Mouse (Mus musculus) c-Kit-negative CD71-positive TER-119-positive erythroid progenitor cells, embryonic 14.5 days (primary cell): ENCODE measurements around the gene Cpxm1.

Source experiments
- DNase-seq: peaks from one replicate; pipeline ENCODE4 v3.0.0-alpha.2; 2013; ENCODE audit warnings: low read depth, low spot score

Gene Cpxm1

DNA sequence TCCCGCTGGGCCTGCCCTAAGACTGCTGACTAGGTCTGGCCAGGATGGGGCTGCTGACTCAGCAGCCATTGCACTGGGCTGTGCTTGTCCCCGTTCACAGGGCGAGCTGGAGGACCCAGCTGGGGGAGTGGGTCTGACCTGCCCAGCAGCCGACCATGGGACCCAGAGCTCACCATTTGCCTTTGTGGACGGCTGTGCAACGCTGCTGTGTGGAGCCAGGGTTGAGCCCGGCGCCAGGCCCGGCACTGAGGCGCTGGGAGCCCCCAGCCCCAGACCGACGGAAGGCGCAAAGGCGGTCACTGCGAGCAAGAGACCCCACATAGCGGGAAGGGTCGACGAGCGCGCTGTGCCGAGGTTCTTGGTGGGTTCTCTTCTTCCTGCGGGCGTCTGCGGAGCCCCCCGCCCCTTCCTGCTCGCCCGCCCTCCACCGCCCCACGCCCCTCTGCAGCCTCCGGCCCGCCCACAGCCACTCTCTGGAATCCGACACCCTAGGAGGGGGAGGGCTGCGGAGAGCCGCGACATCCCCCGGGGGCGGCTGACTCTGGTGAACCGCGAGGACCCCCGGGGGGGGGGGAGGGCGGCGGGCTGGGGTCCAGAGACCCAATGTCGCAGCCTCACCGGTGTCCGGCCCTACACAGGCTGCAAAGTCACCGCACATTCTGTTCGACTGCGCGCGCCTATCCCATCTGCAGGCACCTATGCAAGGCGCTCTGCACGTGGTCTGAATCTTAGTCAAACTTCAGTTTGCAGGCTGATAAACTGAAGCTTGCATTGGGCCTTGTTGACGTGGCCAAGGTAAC, at the start of gene Cpxm1:
Gene Cpxm1, minus strand, starts transcription at position 389 of the 800 bp plus-strand sequence.
- no peak for DNase-seq

DNA sequence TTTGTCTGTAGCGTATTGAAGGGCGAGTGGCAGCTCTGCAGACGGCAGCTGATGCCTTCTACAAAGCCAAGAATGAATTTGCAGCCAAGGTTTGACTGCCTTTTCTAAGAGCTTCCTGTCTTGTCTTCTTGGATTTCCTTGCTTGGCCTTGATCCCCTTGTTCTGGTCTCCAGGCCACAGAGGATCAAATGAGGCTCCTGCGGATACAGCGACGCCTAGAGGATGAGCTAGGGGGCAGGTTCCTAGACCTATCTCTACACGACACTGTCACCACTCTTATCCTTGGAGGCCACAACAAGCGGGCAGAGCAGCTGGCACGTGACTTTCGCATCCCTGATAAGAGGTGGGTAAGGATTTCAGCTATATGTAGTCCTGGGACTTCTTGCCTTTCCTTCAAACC, 44.8 kb upstream of the Cpxm1 start:
- DNase-seq: no peak

DNA sequence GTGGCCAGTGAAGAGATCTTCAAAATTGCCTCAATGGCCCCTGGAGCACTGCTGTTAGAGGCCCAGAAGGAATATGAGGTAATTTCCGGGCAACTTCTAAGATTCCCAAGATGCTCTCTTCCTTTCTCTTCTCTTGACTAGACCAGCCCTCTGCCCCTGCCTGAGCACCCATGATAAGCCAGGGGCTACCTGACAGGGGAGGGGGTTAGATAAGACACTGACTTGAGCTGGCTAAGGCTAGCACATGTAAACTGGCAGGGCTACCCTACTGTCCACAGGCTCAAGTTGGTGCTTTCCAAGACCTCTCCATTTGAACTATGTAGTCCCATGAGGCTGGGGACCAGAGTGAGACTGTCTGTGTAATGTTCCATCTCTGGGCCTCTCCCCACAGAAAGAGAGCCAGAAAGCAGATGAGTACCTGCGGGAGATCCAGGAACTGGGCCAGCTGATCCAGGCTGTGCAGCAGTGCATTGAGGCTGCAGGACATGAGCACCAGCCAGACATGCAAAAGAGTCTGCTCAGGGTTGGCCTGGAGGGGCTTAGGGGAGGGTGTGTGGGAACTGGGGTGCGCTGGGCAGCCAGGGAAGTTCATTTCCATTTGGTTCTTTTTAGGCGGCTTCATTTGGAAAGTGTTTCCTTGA, 42.6 kb upstream of the Cpxm1 start:
- no peak for DNase-seq

DNA sequence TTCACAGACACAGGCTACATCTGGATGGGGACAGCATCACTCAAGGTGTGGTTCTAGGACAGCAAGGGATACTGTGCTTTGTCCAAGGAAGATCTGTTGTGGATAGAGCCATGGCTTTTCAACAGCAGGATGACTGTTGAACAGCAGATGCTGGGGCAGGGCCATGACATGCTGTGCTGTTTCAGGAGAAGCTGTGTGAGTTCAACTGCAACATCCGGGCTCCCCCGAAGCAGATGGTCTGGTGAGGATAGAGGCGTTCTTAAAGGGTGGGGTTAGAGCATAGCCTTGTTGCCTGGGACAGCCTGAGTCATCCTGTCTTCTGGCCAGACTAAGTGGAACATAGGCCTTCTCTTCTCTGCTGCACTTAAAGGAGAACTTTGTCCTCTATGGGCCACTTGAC, 41.5 kb upstream of the Cpxm1 start:
- DNase-seq: no peak

DNA sequence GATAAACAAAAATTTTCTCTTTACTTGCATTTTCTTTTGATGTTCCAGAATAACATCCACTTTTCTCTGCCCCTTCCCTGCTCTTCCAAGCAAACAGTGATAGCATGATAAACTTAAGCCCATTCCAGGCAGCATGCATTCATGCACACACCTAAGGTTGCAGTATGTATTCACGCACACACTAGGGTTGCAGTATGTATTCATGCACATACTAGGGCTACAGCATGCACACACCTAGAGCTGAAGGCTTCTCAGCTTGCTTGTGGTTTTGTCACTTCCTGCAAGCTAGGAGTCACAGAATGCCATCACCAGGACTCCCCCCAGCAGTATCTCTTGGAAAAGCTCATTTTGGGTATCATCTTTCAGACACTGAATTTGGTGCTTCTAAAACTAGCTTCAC, 39.4 kb upstream of the Cpxm1 start:
- no peak for DNase-seq

DNA sequence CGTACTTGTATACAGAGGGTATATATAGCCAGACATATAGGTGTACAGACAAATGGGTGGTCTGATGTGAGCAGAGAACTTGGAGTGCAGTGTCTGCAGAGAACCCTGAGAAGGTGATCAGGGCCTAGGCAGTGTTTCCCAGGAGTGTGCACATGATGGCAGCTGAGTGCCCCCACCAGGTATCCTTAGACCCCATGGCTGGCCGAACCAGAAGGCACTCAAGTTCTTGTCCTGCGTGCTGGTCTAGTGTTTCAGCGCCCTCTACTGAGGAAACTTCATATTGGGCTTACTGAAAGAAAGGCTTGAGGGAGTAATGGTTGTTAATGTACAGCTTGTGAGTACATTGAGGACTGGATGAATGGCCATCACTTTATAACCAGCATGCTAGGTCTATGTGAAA, 35.8 kb upstream of the Cpxm1 start:
- no peak for DNase-seq

DNA sequence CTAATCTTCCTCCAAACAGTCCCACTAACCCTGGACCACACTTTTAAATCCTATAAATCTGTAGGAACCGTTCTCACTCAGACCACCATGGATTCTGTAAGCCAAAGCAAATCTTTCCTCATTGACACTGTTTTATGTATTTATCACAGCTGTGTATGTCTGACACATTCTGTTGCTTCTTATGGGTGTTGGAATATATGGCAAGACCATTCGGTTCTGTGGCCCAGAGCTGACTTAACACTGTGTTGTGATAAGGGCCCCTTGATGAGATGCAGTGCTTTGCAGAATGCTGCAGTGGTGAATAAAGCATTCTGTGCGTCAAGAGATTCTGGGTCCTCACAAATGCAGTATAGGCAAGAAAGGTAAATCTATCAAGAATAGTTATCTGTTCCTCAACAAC, 34.8 kb upstream of the Cpxm1 start:
- no peak for DNase-seq

DNA sequence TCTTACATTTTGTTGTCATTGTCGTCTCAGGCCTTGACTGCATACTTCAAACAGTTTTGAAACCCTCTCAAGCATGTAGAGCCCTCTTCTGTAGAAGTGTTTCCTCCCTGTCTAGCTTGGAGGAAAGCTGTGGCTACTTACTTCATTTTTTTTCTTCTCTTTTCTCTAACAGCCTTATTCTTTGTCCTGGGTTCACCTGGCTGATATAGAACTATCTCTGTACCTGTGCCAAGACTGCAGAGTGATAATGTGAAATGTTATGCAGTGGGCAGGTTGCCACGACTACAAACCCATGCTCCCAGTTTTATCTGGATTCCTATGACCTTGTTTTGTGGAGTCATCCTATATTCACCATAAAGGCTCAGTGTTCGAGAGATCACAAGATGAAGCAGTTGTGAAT, 33.1 kb upstream of the Cpxm1 start:
- no peak for DNase-seq

DNA sequence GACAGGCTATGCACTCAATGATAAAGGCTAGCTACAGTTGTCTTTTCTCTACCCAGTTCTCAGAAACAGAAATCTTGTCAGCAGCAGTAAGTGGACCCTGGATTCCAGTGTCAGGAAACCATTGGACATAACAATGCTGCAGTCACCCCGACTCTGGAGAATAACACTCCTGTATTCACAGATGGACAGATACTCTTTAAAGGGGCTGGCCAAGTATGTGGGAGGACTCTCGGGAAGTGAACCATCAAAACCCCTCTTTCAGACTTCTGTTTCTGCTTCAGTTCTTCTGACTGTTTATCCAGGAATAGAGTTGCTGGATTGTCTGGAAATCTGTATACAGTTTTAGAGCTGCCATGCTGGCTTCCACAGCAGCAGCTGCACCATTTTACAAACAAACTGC, 32.5 kb upstream of the Cpxm1 start:
- no peak for DNase-seq

DNA sequence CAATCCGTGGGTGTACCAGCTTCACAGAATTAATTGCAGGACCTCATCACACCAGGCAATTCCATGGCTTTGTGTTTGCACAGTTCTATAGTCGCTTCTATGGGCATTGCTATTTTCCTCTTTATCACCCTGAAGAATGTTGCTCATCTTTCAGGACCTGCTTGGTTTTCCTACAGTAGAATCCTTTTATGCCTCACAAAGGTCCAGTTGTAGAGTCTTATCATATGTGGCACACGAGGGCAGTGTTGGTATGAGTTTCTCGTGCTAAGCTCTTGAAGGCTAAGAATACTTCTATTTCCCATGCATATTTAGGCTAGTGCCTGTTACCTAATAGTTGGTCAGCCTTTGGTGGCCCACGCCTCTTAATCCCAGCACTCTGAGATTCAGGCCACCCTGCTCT, 27.7 kb upstream of the Cpxm1 start:
- DNase-seq: no peak

DNA sequence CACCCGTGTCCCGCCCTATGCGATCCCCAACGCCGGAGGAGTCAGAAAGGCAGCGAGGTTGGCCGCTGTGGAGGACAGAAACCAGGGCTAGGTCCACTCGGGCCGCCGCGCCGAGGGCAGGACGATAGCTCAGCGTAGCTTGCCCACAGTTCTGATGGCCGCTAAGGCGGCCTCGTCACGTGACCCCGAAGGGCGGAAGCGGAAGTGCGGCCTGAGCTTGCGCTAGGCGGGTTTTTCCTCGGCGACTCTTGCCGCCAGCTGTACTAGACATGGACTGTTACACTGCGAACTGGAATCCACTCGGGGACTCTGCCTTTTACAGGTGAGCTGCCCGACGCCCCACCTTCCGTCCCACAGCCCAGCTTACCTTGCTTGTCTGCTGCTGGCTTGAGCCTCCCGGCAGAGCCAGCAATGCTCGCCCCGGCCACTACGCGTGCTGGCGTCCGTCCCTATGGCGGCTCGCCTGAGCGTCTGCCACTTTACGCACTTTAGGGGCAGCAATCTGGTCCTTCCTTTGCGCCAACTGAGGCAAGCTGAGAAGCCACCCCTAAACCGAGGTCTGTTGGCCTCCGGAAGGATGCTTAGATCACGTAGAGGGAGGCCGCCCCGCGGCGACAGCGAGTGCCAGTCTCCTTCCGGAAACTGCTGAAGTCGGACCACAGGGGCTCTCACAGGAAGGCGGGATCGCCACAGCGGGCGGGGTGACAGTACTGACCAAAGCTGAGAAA, 26.9 kb upstream of the Cpxm1 start, which contains the start of the genes Vps16 and Pced1a:
Gene Vps16, plus strand, starts transcription at position 214 of the 728 bp plus-strand sequence.
Gene Pced1a, minus strand, starts transcription at position 576 of the 728 bp plus-strand sequence.
- DNase-seq: peak; percentile 78

DNA sequence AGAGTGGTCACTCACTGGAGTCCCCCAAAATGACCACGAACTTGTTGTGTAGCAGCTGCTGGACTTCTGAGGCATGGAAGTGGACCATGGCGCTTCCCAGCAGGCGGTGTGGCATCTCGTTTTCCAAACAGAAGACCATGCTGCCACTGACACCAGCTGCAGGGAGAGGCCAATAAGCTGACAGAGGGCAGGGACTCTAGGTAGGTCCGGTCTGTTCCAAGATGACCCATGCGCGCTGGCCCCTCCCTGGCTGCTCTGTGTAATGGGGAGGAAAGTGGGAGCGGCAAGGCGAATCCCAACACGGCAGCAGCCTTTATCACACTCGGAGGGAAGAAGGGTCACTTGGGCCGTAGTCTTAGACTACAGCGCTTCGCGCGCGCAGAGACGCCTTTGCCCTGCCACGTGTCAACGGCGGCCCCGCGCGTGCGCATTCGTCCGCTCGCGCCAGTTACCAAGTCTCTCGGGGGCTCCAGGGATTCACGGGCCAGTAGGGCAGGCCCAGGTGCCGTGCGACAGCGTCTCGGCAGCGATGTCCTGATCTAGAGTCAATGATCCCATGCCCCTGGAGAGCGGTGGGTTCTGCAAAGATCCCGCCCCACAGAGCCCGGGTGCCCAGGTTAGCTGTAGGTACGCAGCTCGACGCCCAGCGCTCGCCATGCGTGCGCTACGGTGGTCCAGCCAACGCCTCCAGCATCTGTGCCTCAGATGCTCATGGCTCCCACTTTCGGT, 26.2 kb upstream of the Cpxm1 start:
- peak; percentile 51 for DNase-seq

DNA sequence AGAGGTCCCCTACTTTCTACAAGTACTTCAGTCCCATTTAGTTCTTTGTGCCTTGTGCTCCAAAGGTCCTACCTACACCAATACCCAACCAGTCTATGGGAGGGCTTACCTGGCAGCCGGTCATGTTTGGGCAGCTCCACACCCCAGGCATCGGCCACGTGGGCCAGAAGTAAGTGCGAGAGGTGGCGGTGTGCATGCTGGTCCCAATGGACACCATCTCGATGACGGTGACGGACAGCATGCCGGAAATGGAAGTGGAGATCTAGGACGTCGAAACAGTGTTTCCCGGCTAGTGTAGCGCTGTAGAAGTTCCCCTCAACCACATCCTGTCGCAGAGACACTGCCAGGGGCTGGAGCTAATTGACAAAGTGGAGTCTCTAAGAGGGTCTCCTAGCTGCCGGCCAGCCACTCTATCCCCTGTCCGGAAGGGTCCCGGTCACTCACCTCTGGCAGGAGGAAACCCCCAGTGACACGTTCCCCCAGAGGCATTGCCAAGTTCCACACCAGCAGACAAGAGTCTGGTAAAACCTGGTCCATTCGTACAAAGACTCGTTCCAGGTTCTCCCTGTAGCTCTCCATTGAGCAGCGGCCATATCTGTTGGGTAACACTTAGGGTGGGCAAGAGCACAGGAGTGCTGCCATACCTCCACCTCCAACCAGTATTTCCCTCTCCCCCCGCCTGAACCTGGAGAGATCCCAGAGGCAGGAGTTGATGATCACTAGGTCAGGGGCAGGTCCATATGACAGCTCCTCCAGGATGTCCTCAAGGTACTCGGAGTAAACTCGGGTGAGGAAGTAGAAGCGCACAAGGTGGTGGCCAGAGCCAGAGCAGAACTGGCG, 24.6 kb upstream of the Cpxm1 start:
- no peak for DNase-seq

DNA sequence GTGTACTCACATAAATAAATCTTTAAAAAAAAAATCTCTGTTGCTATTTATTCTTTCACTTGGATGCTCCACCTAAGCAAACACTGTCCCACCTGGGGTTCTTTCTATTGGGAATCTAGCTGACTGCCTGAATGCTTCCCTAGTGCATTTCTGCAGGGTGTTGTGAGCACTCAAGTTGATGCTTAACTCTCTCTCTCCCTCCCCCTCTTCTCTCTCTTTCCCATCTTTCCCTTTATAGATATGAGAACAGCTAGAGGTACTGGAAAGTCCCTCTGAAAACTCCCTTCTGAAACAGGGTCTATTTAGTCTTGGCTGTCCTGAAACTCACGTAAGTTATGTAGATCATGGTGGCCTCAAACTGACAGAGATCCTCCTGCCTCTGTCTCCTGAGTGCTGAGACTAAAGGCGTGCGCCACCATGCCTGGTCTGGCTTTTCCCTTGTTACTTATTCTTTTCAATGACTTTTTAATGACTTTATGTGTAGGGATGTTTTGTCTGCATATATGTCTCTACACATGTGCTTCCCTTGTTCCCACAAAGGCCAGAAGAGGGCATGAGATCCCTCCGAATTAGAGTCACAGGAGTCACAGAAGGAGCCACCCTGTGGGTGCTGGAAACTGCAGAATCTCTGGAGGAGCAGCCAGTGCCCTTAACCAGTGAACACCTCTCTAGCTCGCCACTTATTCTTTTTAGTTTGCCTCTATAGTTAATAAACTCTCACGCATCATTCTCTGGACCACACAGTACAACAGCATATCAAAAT, 16.9 kb upstream of the Cpxm1 start:
- DNase-seq: no peak

DNA sequence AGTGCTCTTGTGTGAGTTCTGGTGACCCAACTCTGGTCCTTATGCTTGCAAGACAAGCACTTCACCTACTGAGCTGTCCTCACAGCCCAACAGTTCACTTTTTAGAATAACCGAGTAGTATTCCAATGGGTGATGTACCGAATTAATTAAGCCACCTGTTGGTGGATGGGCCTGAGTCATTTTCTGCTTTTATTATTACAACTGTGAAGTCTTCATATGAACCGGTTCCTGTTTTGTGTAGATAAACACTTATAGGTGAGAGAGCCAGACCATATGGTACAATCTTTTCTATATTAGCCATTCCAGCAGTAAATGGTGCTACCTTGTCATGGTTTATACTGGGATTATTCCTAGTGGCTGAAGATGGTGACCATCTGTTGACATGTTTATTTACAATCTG, 15.4 kb upstream of the Cpxm1 start:
- no peak for DNase-seq

DNA sequence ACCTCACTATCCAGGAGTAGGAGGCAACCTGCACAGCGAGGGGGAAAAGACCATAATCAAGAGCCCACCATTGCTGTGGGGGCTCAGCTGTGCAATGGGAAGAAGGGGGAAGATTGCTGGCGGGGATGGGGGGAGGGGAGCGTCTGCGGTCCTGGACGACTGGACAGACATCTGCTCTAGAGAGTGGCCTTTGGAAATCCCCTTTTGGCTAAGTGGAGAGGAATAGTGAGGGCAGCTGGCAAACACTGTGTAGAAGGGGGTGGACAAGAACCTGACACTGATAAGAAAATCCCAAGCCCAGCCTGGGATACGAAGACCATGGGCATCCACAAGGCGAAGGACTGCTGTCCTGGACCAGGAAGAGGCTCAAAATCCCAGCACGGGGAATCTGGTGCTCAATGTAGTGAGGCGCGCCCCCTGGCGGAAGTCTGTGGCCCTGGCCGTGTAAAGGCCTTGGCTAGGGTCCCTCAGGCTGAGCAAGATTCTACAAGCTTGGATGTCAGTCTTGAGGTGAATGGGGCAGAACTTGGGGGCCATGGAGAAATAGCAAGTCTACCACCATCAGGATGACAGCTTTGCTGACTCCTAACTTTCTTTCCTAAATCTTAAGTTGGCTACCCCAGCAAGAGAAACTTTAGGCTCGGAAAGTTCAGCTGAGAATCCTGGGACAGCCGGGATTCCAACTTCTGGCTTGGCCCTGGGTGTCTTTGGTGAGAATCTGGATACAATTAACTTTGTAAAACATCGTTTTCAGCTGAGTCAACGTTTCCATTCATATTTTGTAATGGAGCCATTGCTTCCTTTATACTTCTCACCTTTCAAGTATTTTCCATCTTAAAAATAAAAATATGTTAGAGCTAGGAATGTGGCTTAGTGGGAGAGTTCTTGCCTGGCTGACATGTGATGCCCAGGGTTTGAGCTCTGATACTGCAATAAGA, 14.5 kb upstream of the Cpxm1 start:
- DNase-seq: peak; percentile 27

DNA sequence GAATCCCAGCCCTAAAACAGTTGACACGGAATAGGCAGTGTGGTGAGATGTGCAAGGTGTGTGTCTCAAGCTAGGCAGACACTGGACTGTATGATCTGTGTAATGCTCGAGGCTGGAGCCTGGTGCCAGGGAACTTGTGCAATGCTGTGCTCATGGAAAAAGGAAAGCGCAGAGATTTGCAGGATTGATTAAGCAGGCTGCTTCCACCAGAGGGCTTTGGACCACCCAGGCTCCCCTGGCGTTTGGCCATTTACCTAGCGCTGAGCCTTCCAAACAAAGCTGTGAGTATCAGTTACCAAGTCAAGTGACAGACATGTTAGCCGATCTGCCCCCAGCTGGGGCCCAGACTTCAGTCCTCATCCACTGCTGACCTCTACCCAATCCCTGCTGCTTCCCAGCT, 10.8 kb upstream of the Cpxm1 start:
- DNase-seq: no peak

DNA sequence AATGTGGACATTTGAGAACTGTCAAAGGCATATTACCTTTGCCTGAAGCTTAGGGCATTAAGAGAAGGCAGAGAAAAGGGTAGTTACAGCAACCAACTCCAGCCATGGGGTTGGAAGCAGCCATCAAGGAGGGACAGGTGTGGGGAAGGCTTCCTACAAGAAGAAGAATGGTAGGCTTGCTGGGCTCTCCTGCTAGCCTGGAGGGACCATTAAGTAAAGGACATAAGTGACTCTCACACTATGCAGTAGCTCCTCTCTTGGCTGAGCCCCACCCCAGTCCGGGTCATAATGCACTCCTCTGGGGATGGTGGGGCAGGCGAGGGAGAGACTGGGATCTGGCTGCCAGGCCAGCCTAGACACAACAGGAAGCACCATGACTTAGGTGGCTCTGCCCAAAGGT, 8.8 kb upstream of the Cpxm1 start, which contains the start of gene Tmem239:
Gene Tmem239, plus strand, starts transcription at position 301 of the 400 bp plus-strand sequence.
- DNase-seq: no peak

DNA sequence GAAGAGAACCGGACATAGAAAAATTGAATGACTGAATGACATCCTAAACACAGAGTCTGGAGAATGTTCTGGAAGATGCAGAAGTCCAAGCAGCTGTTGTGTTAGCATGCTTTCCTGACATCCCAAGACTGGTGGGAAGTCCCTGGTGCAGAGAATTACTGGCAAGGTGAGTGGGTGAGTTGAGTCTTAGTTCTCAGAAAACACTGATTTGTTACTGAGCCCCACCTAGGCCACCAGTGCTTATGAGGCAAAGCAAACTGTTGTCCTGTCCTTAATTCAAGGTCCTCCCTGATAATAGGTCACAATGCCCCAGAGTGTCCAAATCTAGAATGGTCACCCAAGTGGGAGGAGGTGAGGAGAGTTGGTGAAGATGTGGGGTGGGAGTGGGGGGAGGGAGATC, 7.6 kb upstream of the Cpxm1 start, which contains the start of the genes Gm28372 and 1700020A23Rik:
Gene Gm28372, plus strand, starts transcription at position 301 of the 400 bp plus-strand sequence.
Gene 1700020A23Rik, plus strand, starts transcription at position 321 of the 400 bp plus-strand sequence.
- DNase-seq: no peak
